Mouse (Mus musculus) Muller cell, postnatal 12 days (primary cell): ENCODE measurements at regions not wholly inside any gene's neighbourhood (a gene's known extent, or its start where the extent isn't known, plus 50 kb on each side); places are given as distances from the start of the nearest gene placed in this dataset.

Experiments used
- DNase-seq: peaks from one replicate; pipeline ENCODE4 v3.0.0-alpha.2; 2015; ENCODE audit errors: inconsistent ontology term

- DNase-seq = no peak
These were observed 797.5 kb downstream of the Ndufa4 start for GRCm38 (mm10) chr6:11109773-11110172.

- DNase-seq = no peak
These were observed 798.8 kb downstream of the Ndufa4 start for GRCm38 (mm10) chr6:11108346-11108966.

- no peak for DNase-seq
These were observed 803.9 kb downstream of the Ndufa4 start for GRCm38 (mm10) chr6:11103415-11103814.

- DNase-seq = peak; percentile 41
These were observed 846.2 kb downstream of the Ndufa4 start for GRCm38 (mm10) chr6:11060961-11061583.
